Mouse (Mus musculus): ENCODE data around the gene Rbfox2. TPM values are rescaled to one million over a fixed set of nuclear protein-coding genes. Genes with fewer than 3 reads are reported as not detected.

Rbfox2 gene
- polyA plus RNA-seq, 1 experiment from 2014 or later = 159 TPM

DNA sequence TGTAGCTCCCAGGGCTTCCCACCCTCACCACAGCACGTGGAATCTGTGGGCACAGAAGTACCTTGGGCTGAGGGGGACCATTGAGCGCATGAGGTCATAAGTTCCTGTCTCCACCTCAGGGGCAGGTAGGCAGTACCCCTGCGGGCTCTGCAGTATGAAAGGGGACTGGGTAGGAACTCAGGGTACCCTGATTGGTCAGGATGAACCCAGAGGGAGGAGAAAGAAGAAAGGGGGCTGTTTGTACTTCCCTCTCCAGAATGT is 250.1 kb downstream of the Rbfox2 start:
- H3K9ac ChIP-seq = no peak overlapping the region
- WGBS = 57% methylated on average over 3 of the region's 3 CpGs
- no peaks in the 10 kb centered on the region for H3K9me3 ChIP-seq
- H3K27me3 ChIP-seq (replicated peaks) = no peaks in the 10 kb centered on the region
- H3K4me3 ChIP-seq = no peak overlapping the region
- H3K27ac ChIP-seq = no peak overlapping the region
- H3K4me2 ChIP-seq (replicated peaks) = no peak overlapping the region
- H3K36me3 ChIP-seq = no peaks in the 10 kb centered on the region
- ATAC-seq (ENCODE audit: low FRiP score, low read depth) = no peak
- H3K4me1 ChIP-seq = peaks cover 10% of the 10 kb centered on the region

DNA sequence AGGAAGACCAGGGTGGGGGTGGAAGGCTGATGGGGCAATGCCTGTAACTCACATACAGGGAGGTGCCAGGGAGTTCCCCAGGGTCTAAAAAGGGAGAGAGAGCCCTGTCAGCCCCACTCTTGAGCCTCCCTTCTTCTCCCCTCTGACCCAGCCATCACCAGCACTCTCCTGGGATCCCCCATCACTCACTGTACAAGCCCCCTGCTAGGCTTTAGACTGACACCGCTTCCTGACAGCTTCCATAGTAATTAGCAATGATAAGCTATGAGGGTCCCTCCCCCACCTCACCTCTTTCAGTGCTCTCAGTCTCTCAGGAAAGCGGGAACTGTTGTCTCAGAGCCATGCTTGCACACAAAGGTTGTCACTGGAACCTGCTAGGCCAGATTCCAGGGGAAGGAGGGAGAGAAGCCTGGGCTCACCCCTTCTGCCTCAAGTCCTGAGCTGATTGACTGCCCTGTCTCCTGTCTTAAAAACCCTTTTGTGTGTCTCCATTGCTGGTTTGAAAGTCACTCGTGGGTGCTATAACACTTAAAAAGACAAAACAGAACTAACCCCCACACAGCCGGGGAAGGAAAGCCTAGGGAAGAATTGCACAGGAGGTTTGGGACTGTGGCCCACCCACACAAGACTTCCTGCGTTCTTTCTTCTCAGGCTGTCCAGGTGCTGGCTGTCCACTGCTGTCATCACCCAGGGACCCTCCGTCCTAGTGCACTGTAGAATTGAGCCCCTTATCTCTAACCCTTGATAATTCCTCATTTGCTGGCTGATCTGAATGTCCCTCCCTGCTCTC is 250.6 kb downstream of the Rbfox2 start:
- no peak overlapping the region for H3K27ac ChIP-seq
- 32% methylated on average over 6 of the region's 6 CpGs for whole genome bisulfite sequencing
- H3K4me3 ChIP-seq = no peak overlapping the region

DNA sequence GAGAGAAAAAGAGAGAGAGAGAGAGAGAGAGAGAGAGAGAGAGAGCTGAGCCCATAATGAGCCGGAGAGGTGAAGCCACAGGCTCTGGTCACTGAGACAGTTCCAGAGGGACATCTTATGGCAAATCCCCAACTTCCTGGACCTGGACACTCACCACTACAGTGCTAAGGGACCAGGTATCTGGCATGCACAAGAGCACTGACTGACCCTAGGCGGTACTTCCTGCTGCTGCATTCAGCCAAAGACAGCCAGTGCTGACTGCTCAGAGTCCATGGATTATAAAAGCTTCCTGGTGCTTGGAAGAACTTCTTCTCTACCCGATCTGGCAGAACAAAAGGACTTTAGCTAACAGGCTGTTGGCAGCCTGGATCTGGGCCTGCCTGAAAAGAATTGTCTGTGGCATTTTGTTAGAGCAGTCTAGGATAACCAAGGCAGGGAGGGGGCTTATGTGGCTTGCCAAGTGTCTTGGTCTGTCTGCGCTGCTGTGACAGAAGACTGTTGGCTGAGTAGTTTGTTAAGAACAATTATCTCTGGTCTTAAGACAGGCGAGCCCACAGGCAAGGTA is 252.1 kb downstream of the Rbfox2 start:
- no peak overlapping the region for H3K4me3 ChIP-seq
- H3K4me2 ChIP-seq (replicated peaks) = no peak overlapping the region
- no peak overlapping the region for H3K27ac ChIP-seq
- H3K36me3 ChIP-seq = no peaks in the 10 kb centered on the region
- H3K4me1 ChIP-seq = peaks cover 10% of the 10 kb centered on the region
- no peak for ATAC-seq (ENCODE audit: low FRiP score, low read depth)
- no peaks in the 10 kb centered on the region for H3K9me3 ChIP-seq
- no peaks in the 10 kb centered on the region for H3K27me3 ChIP-seq (replicated peaks)
- H3K9ac ChIP-seq = no peak overlapping the region
- WGBS = 66% methylated on average over 5 of the region's 5 CpGs

More for the DNA sequence above, 250.6 kb downstream of the Rbfox2 start:
- no peak for ATAC-seq (ENCODE audit: low FRiP score, low read depth)
- Histone ChIP-seq H3K9me3 (no peaks in the 10 kb centered on the region), H3K36me3 (no peaks in the 10 kb centered on the region), H3K4me2 (replicated peaks) (no peak overlapping the region), H3K4me1 (peaks cover 10% of the 10 kb centered on the region), H3K9ac (no peak overlapping the region), H3K27me3 (replicated peaks) (no peaks in the 10 kb centered on the region)

DNA sequence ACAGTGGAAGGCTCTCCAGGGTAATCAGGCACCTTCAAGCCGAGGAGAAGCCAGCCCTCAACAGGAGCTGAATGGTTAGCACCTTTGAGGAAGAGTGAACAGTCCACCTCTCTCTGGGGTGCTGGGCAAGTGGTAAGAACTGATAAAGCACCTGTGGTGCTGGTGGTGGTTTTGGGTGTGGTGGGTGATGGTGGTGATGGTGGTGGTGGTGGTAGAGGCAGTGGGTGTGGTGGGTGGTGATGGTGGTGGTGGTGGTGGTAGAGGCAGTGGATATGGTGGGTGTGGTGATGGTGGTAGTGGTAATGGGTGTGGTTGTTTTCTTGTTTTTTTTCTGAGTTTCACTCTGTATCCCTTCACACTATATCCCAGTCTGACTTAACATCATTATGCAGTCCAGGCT is 253.8 kb downstream of the Rbfox2 start:
- H3K9ac ChIP-seq = no peak overlapping the region
- WGBS = 83% methylated on average over 1 of the region's 1 CpGs
- H3K4me2 ChIP-seq (replicated peaks) = no peak overlapping the region
- H3K36me3 ChIP-seq = no peaks in the 10 kb centered on the region
- no peak overlapping the region for H3K27ac ChIP-seq
- H3K9me3 ChIP-seq = no peaks in the 10 kb centered on the region
- H3K4me3 ChIP-seq = no peak overlapping the region
- peaks cover 10% of the 10 kb centered on the region for H3K4me1 ChIP-seq
- ATAC-seq (ENCODE audit: low FRiP score, low read depth) = no peak
- H3K27me3 ChIP-seq (replicated peaks) = no peaks in the 10 kb centered on the region

DNA sequence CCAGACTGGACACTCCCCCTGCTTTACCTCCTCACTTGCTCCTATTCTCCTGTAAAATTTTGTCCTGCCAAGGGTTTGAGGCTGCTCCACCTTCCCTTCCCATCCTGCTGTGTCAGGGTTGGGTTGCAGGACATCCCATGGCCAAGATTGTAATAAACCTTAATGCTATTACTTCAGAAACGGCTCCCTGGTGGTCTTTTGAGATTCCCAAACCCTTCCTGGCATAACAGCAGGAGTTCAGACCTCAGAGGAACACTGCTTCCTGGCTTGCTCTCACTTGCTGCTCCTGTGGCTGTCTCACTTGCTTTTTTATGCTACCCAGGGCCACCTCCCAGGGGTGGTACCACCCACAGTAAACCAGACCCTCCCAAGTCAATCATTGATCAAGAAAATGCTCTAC is 254.6 kb downstream of the Rbfox2 start:
- no peak overlapping the region for H3K4me3 ChIP-seq
- no peak overlapping the region for H3K4me2 ChIP-seq (replicated peaks)
- WGBS = 21% methylated on average over 1 of the region's 1 CpGs
- H3K9ac ChIP-seq = no peak overlapping the region
- H3K27ac ChIP-seq = no peak overlapping the region
- no peaks in the 10 kb centered on the region for H3K36me3 ChIP-seq
- ATAC-seq (ENCODE audit: low FRiP score, low read depth) = no peak
- no peaks in the 10 kb centered on the region for H3K27me3 ChIP-seq (replicated peaks)
- no peaks in the 10 kb centered on the region for H3K9me3 ChIP-seq
- H3K4me1 ChIP-seq = peaks cover 10% of the 10 kb centered on the region

DNA sequence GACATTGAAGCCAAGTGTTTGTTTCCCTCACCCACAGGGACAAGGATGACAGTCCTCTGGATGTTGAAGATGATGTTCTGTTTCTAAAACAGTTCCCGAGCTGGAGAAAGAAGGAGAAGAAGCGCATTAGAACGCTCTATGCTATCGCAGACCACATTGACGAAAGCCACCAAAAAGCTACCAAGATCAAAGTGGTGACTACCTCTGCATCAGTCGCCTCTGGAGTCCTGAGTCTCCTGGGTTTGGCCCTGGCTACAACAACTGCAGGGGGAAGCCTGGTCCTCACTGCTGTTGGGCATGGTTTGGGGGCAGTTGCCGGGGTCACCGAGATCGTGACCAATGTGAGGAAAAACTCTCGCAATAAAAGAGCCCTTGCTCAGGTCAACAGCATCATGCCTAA is 256.2 kb downstream of the Rbfox2 start, which contains the start of gene Mb:
Gene Mb, minus strand, starts transcription at position 101 of the 400 bp plus-strand sequence.
- no peak within 1 kb of the TSS for H3K27ac ChIP-seq
- H3K4me3 ChIP-seq = no peak within 1 kb of the TSS
- no peaks in the 10 kb centered on the region for H3K9me3 ChIP-seq
- H3K36me3 ChIP-seq = no peaks in the 10 kb centered on the region
- H3K27me3 ChIP-seq (replicated peaks) = no peaks in the 10 kb centered on the region
- no peak within 1 kb of the TSS for H3K4me2 ChIP-seq (replicated peaks)
- H3K4me1 ChIP-seq = no peaks in the 10 kb centered on the region
- 91% methylated on average over 10 of the region's 10 CpGs for WGBS
- ATAC-seq (ENCODE audit: low FRiP score, low read depth) = no peak
- H3K9ac ChIP-seq = no peak within 1 kb of the TSS

DNA sequence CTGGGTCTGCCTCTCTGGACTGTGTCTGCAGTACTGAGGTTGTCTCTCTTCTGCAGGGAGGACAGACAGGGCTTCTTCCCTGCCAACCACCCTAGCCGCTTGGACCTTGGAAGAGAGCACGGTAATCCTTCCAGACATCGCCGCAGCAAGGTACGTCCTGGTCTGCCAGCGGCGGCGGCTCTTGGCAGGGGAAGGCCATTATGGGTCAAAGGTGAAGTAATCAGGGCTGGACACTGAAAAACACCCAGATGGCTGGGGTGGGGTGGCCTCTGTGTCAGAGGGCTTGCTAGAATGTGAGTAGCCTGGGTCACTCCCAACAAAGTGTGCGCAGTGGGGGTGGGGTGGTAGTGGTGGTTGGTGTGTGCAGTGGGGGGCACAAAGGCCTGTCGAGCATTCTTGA is 261.2 kb downstream of the Rbfox2 start:
- Histone ChIP-seq H3K4me3 (no peak overlapping the region), H3K36me3 (no peaks in the 10 kb centered on the region), H3K9ac (no peak overlapping the region), H3K27me3 (replicated peaks) (no peaks in the 10 kb centered on the region), H3K4me2 (replicated peaks) (no peak overlapping the region), H3K9me3 (no peaks in the 10 kb centered on the region), H3K4me1 (no peaks in the 10 kb centered on the region), H3K27ac (no peak overlapping the region)
- no peak for ATAC-seq (ENCODE audit: low FRiP score, low read depth)
- WGBS = 60% methylated on average over 10 of the region's 10 CpGs

DNA sequence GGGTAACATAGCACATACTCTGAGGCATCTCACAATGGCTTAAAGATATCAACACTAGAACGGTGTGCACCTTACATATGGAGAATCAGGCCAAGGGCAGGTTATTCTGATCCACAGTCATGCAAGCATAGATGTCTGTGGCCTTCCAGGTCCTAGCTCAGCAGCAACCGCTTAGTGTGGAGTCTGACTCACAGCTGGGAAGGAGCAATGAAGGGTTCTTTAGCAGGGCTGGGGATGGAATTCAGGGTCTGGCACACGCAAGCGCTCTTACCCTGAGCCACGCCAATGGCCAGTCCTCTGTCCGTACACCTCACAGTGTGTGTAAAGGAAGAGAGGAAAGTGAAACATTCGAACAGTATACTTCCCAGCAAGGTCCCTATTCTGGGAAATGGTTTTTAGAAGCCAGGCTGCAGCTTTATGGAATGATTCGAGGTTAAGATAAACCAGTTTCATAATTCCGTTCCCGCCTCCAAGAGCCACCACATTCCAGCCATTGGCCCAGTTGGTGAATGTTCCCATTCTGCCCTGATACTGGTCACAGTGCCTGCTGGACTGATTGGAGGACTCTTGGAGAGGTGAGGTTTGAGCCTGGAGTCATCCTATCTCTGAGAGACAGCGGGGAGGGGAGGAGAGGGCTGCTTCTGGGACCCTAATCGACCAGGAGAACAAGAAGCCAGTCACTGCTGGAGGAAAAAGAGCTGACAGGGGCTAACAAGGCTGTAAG is 262.0 kb downstream of the Rbfox2 start, which contains the start of gene Apol6:
Gene Apol6, plus strand, starts transcription at position 133 of the 724 bp plus-strand sequence.
- Histone ChIP-seq H3K9ac (no peak within 1 kb of the TSS), H3K4me1 (no peaks in the 10 kb centered on the region), H3K4me3 (no peak within 1 kb of the TSS), H3K36me3 (no peaks in the 10 kb centered on the region), H3K9me3 (no peaks in the 10 kb centered on the region), H3K4me2 (replicated peaks) (no peak within 1 kb of the TSS), H3K27me3 (replicated peaks) (no peaks in the 10 kb centered on the region), H3K27ac (no peak within 1 kb of the TSS)
- 87% methylated on average over 12 of the region's 12 CpGs for WGBS
- ATAC-seq (ENCODE audit: low FRiP score, low read depth) = no peak

DNA sequence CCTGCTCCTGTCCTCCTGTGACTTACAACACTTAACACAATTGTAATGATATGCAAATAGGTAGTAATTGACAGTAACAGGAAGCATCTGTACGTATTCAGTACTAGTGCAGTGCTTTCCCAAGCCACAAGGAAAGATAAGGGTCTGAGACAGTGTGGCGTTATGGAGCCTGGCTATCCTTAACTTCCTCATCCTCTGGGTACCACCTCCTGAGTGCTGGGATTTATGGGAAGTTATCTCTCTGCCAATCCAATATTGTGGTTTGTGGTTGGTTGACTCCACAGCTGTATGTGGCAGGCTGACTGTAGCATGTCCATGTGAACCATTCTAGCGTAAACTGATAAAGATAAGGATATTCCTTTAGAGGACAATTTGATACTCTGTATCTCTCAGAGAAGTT is 266.0 kb downstream of the Rbfox2 start:
- ATAC-seq (ENCODE audit: low FRiP score, low read depth) = no peak
- WGBS = 80% methylated on average over 3 of the region's 3 CpGs
- no peaks in the 10 kb centered on the region for H3K9me3 ChIP-seq

DNA sequence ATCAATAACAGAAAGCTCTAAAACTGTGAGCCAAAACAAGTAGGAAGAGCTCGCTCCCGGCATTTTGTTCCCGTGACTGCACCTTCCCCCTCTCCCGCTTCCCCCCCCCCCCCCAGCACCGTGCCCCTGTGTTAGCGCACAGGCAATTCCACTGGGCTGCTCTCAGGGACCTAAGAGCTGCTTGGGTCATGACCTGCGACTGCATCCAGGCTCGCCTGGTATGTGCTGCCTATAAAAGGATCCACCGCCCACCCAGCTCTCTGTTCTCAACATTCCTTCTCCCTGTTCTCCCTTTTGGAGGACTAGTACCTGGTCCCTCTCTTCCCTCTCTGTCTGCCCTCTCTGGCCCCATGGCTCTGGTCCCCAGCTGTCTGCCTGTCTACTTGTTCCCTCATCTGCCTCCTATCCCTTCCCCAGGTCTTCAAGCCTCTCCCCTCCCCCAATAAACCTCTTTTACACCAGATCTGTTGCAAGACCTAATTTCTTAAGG is 267.5 kb downstream of the Rbfox2 start:
- no peak overlapping the region for H3K4me2 ChIP-seq (replicated peaks)
- no peaks in the 10 kb centered on the region for H3K9me3 ChIP-seq
- no peaks in the 10 kb centered on the region for H3K36me3 ChIP-seq
- H3K27ac ChIP-seq = no peak overlapping the region
- no peak for ATAC-seq (ENCODE audit: low FRiP score, low read depth)
- peaks cover 18% of the 10 kb centered on the region for H3K4me1 ChIP-seq
- no peak overlapping the region for H3K4me3 ChIP-seq
- WGBS = 60% methylated on average over 9 of the region's 9 CpGs
- no peak overlapping the region for H3K9ac ChIP-seq
- no peaks in the 10 kb centered on the region for H3K27me3 ChIP-seq (replicated peaks)

More for the DNA sequence above, 266.0 kb downstream of the Rbfox2 start:
- Histone ChIP-seq H3K4me1 (peaks cover 18% of the 10 kb centered on the region), H3K27ac (no peak overlapping the region), H3K27me3 (replicated peaks) (no peaks in the 10 kb centered on the region), H3K9ac (no peak overlapping the region), H3K4me3 (no peak overlapping the region), H3K4me2 (replicated peaks) (no peak overlapping the region), H3K36me3 (no peaks in the 10 kb centered on the region)

DNA sequence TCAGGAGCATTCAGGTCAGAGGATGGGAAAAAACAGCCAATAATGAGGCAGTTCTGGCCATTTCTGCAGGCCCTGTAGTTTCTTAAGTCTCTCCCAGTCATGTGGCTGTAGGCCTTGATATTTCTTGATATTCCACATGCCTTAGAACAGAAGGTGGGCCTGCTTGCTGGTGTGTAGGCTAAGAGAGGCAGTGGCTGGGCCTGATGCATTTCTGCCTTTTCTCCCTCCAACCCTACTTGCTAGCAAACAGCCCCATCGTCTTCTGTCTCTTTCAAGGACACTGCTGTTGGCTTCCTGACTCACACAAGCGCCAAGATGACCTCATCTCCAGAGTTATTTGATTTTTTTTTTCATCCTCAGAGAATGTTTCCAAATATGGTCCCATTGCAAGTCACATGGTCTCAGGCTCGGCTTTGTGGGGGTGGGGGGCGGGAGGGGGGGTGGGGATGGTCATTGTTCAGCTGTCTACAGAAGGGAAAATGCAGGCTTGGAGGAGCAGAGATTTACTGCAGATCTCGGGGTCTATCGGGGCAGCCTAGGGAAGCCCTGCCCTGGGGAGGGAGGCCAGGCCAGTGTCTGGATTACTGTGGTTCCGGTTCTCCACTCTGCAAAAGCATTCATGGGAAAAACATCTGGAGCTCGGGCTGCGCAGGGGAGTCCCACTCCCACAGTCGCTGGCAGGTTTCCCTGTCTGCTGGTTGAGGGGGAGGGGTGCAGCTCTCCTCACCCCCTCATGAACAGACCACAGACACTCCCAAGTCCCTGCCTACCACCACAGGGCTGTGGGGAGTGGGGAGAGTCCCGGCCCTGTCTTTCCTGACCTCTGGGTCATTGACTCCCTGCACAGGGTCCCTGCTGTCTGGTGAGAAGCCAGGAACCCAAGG is 269.3 kb downstream of the Rbfox2 start:
- H3K4me1 ChIP-seq = peaks cover 18% of the 10 kb centered on the region
- 36% methylated on average over 11 of the region's 11 CpGs for WGBS

DNA sequence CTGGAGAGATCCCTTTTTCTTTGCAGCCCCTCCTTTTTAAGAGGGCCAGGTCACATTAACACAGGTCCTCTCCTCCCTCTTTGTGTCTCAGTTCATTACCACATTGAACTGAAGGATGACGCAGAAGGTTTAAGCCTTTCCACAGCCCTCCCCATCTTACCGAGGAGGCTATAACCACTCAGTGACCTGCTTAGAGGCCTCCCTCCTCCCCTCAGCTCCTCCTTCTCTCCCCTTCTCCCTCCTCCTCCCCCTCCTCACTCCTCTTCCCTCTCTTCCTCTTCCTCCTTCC is 269.9 kb downstream of the Rbfox2 start:
- 65% methylated on average over 2 of the region's 2 CpGs for WGBS
- no peak overlapping the region for H3K4me3 ChIP-seq
- peaks cover 18% of the 10 kb centered on the region for H3K4me1 ChIP-seq
- H3K9ac ChIP-seq = 0 out of 2 replicates have a peak overlapping the region, but pooled peaks have one; percentile 29
- no peaks in the 10 kb centered on the region for H3K36me3 ChIP-seq
- H3K27me3 ChIP-seq (replicated peaks) = no peaks in the 10 kb centered on the region
- no peak for ATAC-seq (ENCODE audit: low FRiP score, low read depth)
- peak overlapping the region; percentile 62 for H3K27ac ChIP-seq
- H3K4me2 ChIP-seq (replicated peaks) = no peak overlapping the region; the same call in 1 of the 2 replicates
- no peaks in the 10 kb centered on the region for H3K9me3 ChIP-seq

More for the DNA sequence above, 269.3 kb downstream of the Rbfox2 start:
- H3K27me3 ChIP-seq (replicated peaks) = no peaks in the 10 kb centered on the region
- H3K36me3 ChIP-seq = no peaks in the 10 kb centered on the region
- H3K4me3 ChIP-seq = no peak overlapping the region
- peak overlapping the region; percentile 62 for H3K27ac ChIP-seq
- peak overlapping the region; percentile 9; the same call in 1 of the 2 replicates for H3K4me2 ChIP-seq (replicated peaks)
- H3K9me3 ChIP-seq = no peaks in the 10 kb centered on the region
- H3K9ac ChIP-seq = peak overlapping the region; percentile 29; the same call in 1 of the 2 replicates
- peak; percentile 13; the same call in 1 of the 2 replicates for ATAC-seq (ENCODE audit: low FRiP score, low read depth)

Measured in neural tube, embryonic 12.5 days (tissue).